Comparison of ENCODE assay signal across 8 mouse cellular contexts in genomic region chr7:120835449-120836359, GRCm38 (mm10). TPM values are rescaled to one million over a fixed set of nuclear protein-coding genes. Genes with fewer than 3 reads are reported as not detected.
A peak's percentile ranks its signal among the peaks of the same experiment; 100 is the strongest.
DNase-seq lines count a peak whose midpoint lies in the region; ATAC-seq and TF ChIP-seq lines count a peak whose summit lies in the region.

No protein-coding gene starts in this region.

- peak overlapping the region; percentile 51 for H3K27ac ChIP-seq in embryonic facial prominence, embryonic 13.5 days
- H3K27ac ChIP-seq in heart, adult 2 months: peak overlapping the region; percentile 82
- H3K27ac ChIP-seq in kidney, adult 2 months (ENCODE audit: insufficient read depth, low read depth, low read length): peak overlapping the region; percentile 65; the same call in 1 of the 2 replicates
- peak overlapping the region; percentile 41; the same call in 1 of the 2 replicates for H3K27ac ChIP-seq in limb, embryonic 12.5 days
- peak overlapping the region; percentile 79 for H3K27ac ChIP-seq in midbrain, embryonic 14.5 days (replicated peaks; ENCODE audit: low read depth, low read length)

- no peaks in the 10 kb centered on the region for H3K27me3 ChIP-seq in embryonic facial prominence, embryonic 13.5 days
- no peaks in the 10 kb centered on the region for H3K27me3 ChIP-seq in heart, adult 2 months (ENCODE audit: control insufficient read depth, insufficient read depth, low read length)
- no peaks in the 10 kb centered on the region for H3K27me3 ChIP-seq in kidney, adult 2 months (replicated peaks; ENCODE audit: control insufficient read depth, insufficient read depth, low read length)
- peaks cover 13% of the 10 kb centered on the region for H3K27me3 ChIP-seq in limb, embryonic 12.5 days
- 0 out of 2 replicates have a peak, but pooled peaks cover 5% of the 10 kb centered on the region for H3K27me3 ChIP-seq in midbrain, embryonic 14.5 days (ENCODE audit: control insufficient read depth, insufficient read depth, low read length)

- DNase-seq in 416B (ENCODE audit: low read depth): peak; percentile 97
- DNase-seq in adrenal gland, postnatal 4 days (ENCODE audit: low spot score in 2 of 2): peak; percentile 90 to 93
- peak; percentile 94 to 98 for DNase-seq in heart, adult 2 months
- DNase-seq in kidney, adult 2 months: peak; percentile 97
- peak; percentile 97 for DNase-seq in midbrain, embryonic 14.5 days
- peak; percentile 98 for DNase-seq in spleen, adult 12 weeks (ENCODE audit: low spot score)

- intact Hi-C loops in heart, adult 2 months (cut with DNase I): loop anchor here (1.0 to 5.0 kb wide), 4 partner anchors 78 to 202 kb away; partner anchors contain the start of genes Cdr2, Mfsd13b and Polr3e

- peak overlapping the region; percentile 62 for H3K4me2 ChIP-seq in embryonic facial prominence, embryonic 13.5 days
- peak overlapping the region; percentile 54 for H3K4me2 ChIP-seq in limb, embryonic 12.5 days
- peak overlapping the region; percentile 64 for H3K4me2 ChIP-seq in midbrain, embryonic 14.5 days (ENCODE audit: low read length)

- WGBS in embryonic facial prominence, embryonic 13.5 days: 1% methylated on average over 41 of the region's 41 CpGs
- under 1% methylated on average over 41 of the region's 41 CpGs for WGBS in heart, adult 2 months
- under 1% methylated on average over 41 of the region's 41 CpGs for WGBS in kidney, adult 2 months
- WGBS in limb, embryonic 12.5 days: 2% methylated on average over 41 of the region's 41 CpGs
- WGBS in midbrain, embryonic 14.5 days: under 1% methylated on average over 41 of the region's 41 CpGs

- peak; percentile 15; the same call in 1 of the 2 replicates for TF ChIP-seq POLR2A in heart, adult 2 months (IDR thresholded peaks at IDR 0.05; ENCODE audit: insufficient read depth, low read depth, low read length)
- no peak for TF ChIP-seq POLR2A in kidney, adult 2 months (IDR thresholded peaks at IDR 0.05; ENCODE audit: low read depth, low read length)

- H3K9ac ChIP-seq in embryonic facial prominence, embryonic 13.5 days: peak overlapping the region; percentile 69
- H3K9ac ChIP-seq in heart, adult 2 months (ENCODE audit: low read depth, low read length): peak overlapping the region; percentile 59
- peak overlapping the region; percentile 58 for H3K9ac ChIP-seq in limb, embryonic 12.5 days (replicated peaks)
- H3K9ac ChIP-seq in midbrain, embryonic 14.5 days (replicated peaks; ENCODE audit: low read length): peak overlapping the region; percentile 57

- ATAC-seq in embryonic facial prominence, embryonic 13.5 days (ENCODE audit: insufficient number of reproducible peaks, insufficient read depth, low FRiP score, low TSS enrichment, low read depth): peak; percentile 82
- ATAC-seq in limb, embryonic 12.5 days (ENCODE audit: insufficient number of reproducible peaks, insufficient read depth, low FRiP score, low TSS enrichment, low read depth): peak; percentile 82
- ATAC-seq in midbrain, embryonic 14.5 days (ENCODE audit: low FRiP score, low TSS enrichment): peak; percentile 94

- H3K4me3 ChIP-seq in embryonic facial prominence, embryonic 13.5 days: peak overlapping the region; percentile 63
- H3K4me3 ChIP-seq in heart, adult 2 months: peak overlapping the region; percentile 76
- peak overlapping the region; percentile 77 for H3K4me3 ChIP-seq in kidney, adult 2 months (ENCODE audit: insufficient read depth, low read depth, low read length)
- H3K4me3 ChIP-seq in limb, embryonic 12.5 days (replicated peaks): peak overlapping the region; percentile 54
- H3K4me3 ChIP-seq in midbrain, embryonic 14.5 days (replicated peaks; ENCODE audit: low read depth, low read length): peak overlapping the region; percentile 66

- no peaks in the 10 kb centered on the region for H3K9me3 ChIP-seq in embryonic facial prominence, embryonic 13.5 days
- no peaks in the 10 kb centered on the region for H3K9me3 ChIP-seq in limb, embryonic 12.5 days
- no peaks in the 10 kb centered on the region for H3K9me3 ChIP-seq in midbrain, embryonic 14.5 days (ENCODE audit: control insufficient read depth, low read length)

- no peaks in the 10 kb centered on the region for H3K79me2 ChIP-seq in heart, adult 2 months (replicated peaks; ENCODE audit: control insufficient read depth, insufficient read depth, low read length)

- H3K4me1 ChIP-seq in embryonic facial prominence, embryonic 13.5 days: peaks cover 15% of the 10 kb centered on the region
- H3K4me1 ChIP-seq in heart, adult 2 months (ENCODE audit: control insufficient read depth, insufficient read depth, low read length): no peaks in the 10 kb centered on the region; the same call in 1 of the 2 replicates
- peaks cover 4% of the 10 kb centered on the region; the same call in 1 of the 2 replicates for H3K4me1 ChIP-seq in kidney, adult 2 months (ENCODE audit: control insufficient read depth, insufficient read depth, low read length)
- peaks cover 4% of the 10 kb centered on the region; the same call in 1 of the 2 replicates for H3K4me1 ChIP-seq in limb, embryonic 12.5 days (replicated peaks)
- 0 out of 2 replicates have a peak, but pooled peaks cover 2% of the 10 kb centered on the region for H3K4me1 ChIP-seq in midbrain, embryonic 14.5 days (ENCODE audit: control insufficient read depth, insufficient read depth, low read length)

- H3K36me3 ChIP-seq in embryonic facial prominence, embryonic 13.5 days: no peaks in the 10 kb centered on the region
- no peaks in the 10 kb centered on the region for H3K36me3 ChIP-seq in heart, adult 2 months (ENCODE audit: control insufficient read depth, insufficient read depth, low read length)
- H3K36me3 ChIP-seq in kidney, adult 2 months (ENCODE audit: control insufficient read depth, insufficient read depth, low read length): no peaks in the 10 kb centered on the region
- H3K36me3 ChIP-seq in limb, embryonic 12.5 days: no peaks in the 10 kb centered on the region
- H3K36me3 ChIP-seq in midbrain, embryonic 14.5 days (ENCODE audit: control insufficient read depth, insufficient read depth, low read length): no peaks in the 10 kb centered on the region

- TF ChIP-seq CTCF in heart, adult 2 months (IDR thresholded peaks at IDR 0.05): no peak; the same call in none of the 2 replicates
- TF ChIP-seq CTCF in kidney, adult 2 months (conservative IDR thresholded peaks at IDR 0.05; ENCODE audit: insufficient read depth, insufficient read length, low read depth, low read length): peak; percentile 93

- TF ChIP-seq EP300 in heart, adult 2 months (IDR thresholded peaks at IDR 0.05; ENCODE audit: insufficient read depth, low read depth, low read length): peak; percentile 94

RNA-seq across cellular contexts. Expression of gene Eef2k, which starts 6.9 kb away (rescaled TPM):
- total RNA-seq in adrenal gland, postnatal 4 days (2021): 10 to 100 TPM; 53.3 to 54.2 TPM
- polyA plus RNA-seq in embryonic facial prominence, embryonic 13.5 days (2015; fragmentation: Nextera tagmentation; extraction: Ambion mirVana): 36.6 and 39.4 TPM in 2 replicates
- total RNA-seq in heart, adult 2 months (2021): 10 to 100 TPM; 23.9 to 28.9 TPM
- 22.8 and 27.4 TPM in 2 replicates for polyA plus RNA-seq in heart, adult 2 months (2012; rRNA removed)
- 5.5 and 6.4 TPM in 2 replicates for polyA plus RNA-seq in kidney, adult 2 months (2012; rRNA removed)
- polyA plus RNA-seq in limb, embryonic 12.5 days (2016; fragmentation: Nextera tagmentation; extraction: Ambion mirVana): 31.5 and 31.8 TPM in 2 replicates
- 13.1 and 14.9 TPM in 2 replicates for polyA plus RNA-seq in midbrain, embryonic 14.5 days (2014; fragmentation: Nextera tagmentation; extraction: Ambion mirVana)

RNA-seq across cellular contexts. Expression of gene Gm5737, which starts 23.5 kb away (rescaled TPM):
- not detected for total RNA-seq in adrenal gland, postnatal 4 days (2021)
- not detected in 2 replicates for polyA plus RNA-seq in embryonic facial prominence, embryonic 13.5 days (2015; fragmentation: Nextera tagmentation; extraction: Ambion mirVana)
- under 1 TPM in 1 of 2 experiments, not detected in 1; 0.34 TPM for total RNA-seq in heart, adult 2 months (2021)
- polyA plus RNA-seq in heart, adult 2 months (2012; rRNA removed): 0.56 and 0.70 TPM in 2 replicates
- polyA plus RNA-seq in kidney, adult 2 months (2012; rRNA removed): not detected in 2 replicates
- not detected in 2 replicates for polyA plus RNA-seq in limb, embryonic 12.5 days (2016; fragmentation: Nextera tagmentation; extraction: Ambion mirVana)
- polyA plus RNA-seq in midbrain, embryonic 14.5 days (2014; fragmentation: Nextera tagmentation; extraction: Ambion mirVana): 0.17 TPM in 1 of 2 replicates, not detected in the other

Comparison
In these comparisons a context has a peak if more than half of its experiments do, and no peak if none do; other contexts are left out.
1. Peak in every context shown above with its lines: DNase-seq, ATAC-seq, H3K4me3 ChIP-seq and H3K27ac ChIP-seq.